Mouse (Mus musculus): ENCODE measurements at regions not wholly inside any gene's neighbourhood (a gene's known extent, or its start where the extent isn't known, plus 50 kb on each side); places are given as distances from the start of the nearest gene placed in this dataset.

- H3K4me3 ChIP-seq (ENCODE audit: insufficient read depth, low read length), result no peak overlapping the region
- H3K4me1 ChIP-seq (ENCODE audit: control insufficient read depth, insufficient read depth, low read length), result peaks cover 2% of the 10 kb centered on the region; the same call in 1 of the 2 replicates
- H3K27ac ChIP-seq (ENCODE audit: insufficient read depth, low read length), result peak overlapping the region; percentile 16; the same call in 1 of the 2 replicates
- no peak for TF ChIP-seq CTCF (IDR thresholded peaks at IDR 0.05; ENCODE audit: borderline replicate concordance, insufficient read depth, low read length)
- no peak for TF ChIP-seq POLR2A (IDR thresholded peaks at IDR 0.05; ENCODE audit: low read depth, low read length)
These were observed 222.8 kb upstream of the 4931408C20Rik start for GRCm38 (mm10) chr1:26909926-26910665.

DNA sequence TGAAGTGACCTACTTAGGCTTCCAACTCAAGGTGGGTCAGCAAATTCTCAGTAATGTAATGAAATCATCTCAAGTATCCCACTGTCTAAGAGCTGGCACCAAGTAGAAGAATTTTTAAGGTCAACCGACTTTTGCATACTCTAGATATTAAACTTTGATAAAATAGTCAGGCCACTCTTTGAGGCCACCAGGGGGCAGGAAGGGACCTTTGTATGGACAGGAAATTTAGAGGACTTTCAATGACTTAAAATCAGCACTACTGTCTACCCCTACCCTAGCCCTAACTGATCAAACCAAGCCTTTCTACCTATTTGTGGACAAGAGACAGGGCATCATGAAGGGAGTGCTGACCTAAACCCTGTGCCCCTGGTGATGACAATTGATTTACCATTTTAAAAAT is 215.0 kb upstream of the 4931408C20Rik start:
- H3K4me1 ChIP-seq (ENCODE audit: control insufficient read depth, insufficient read depth, low read length), result no peaks in the 10 kb centered on the region
- H3K27ac ChIP-seq (ENCODE audit: insufficient read depth, low read length), result no peak overlapping the region
- TF ChIP-seq POLR2A (IDR thresholded peaks at IDR 0.05; ENCODE audit: low read depth, low read length) (no peak), CTCF (IDR thresholded peaks at IDR 0.05; ENCODE audit: borderline replicate concordance, insufficient read depth, low read length) (no peak)
- no peak overlapping the region for H3K4me3 ChIP-seq (ENCODE audit: insufficient read depth, low read length)

GRCm38 (mm10) chr1:26857433-26857832 is 170.2 kb upstream of the 4931408C20Rik start:
- H3K4me3 ChIP-seq (ENCODE audit: insufficient read depth, low read length), result no peak overlapping the region
- H3K27ac ChIP-seq (ENCODE audit: insufficient read depth, low read length), result no peak overlapping the region
- TF ChIP-seq POLR2A (IDR thresholded peaks at IDR 0.05; ENCODE audit: low read depth, low read length) (no peak), CTCF (IDR thresholded peaks at IDR 0.05; ENCODE audit: borderline replicate concordance, insufficient read depth, low read length) (no peak)
- H3K4me1 ChIP-seq (ENCODE audit: control insufficient read depth, insufficient read depth, low read length), result no peaks in the 10 kb centered on the region

GRCm38 (mm10) chr1:26853802-26854201 is 166.5 kb upstream of the 4931408C20Rik start:
- H3K4me3 ChIP-seq (ENCODE audit: insufficient read depth, low read length), result no peak overlapping the region
- TF ChIP-seq CTCF (IDR thresholded peaks at IDR 0.05; ENCODE audit: borderline replicate concordance, insufficient read depth, low read length), result no peak
- no peak for TF ChIP-seq POLR2A (IDR thresholded peaks at IDR 0.05; ENCODE audit: low read depth, low read length)
- H3K4me1 ChIP-seq (ENCODE audit: control insufficient read depth, insufficient read depth, low read length), result no peaks in the 10 kb centered on the region
- no peak overlapping the region for H3K27ac ChIP-seq (ENCODE audit: insufficient read depth, low read length)

GRCm38 (mm10) chr1:26809259-26809658 is 122.0 kb upstream of the 4931408C20Rik start:
- TF ChIP-seq CTCF (IDR thresholded peaks at IDR 0.05; ENCODE audit: borderline replicate concordance, insufficient read depth, low read length) (no peak), POLR2A (IDR thresholded peaks at IDR 0.05; ENCODE audit: low read depth, low read length) (no peak)
- no peak overlapping the region for H3K4me3 ChIP-seq (ENCODE audit: insufficient read depth, low read length)
- H3K4me1 ChIP-seq (ENCODE audit: control insufficient read depth, insufficient read depth, low read length), result no peaks in the 10 kb centered on the region
- H3K27ac ChIP-seq (ENCODE audit: insufficient read depth, low read length), result no peak overlapping the region

- no peak for TF ChIP-seq POLR2A (IDR thresholded peaks at IDR 0.05; ENCODE audit: low read depth, low read length)
- TF ChIP-seq CTCF (IDR thresholded peaks at IDR 0.05; ENCODE audit: borderline replicate concordance, insufficient read depth, low read length), result no peak
- Histone ChIP-seq H3K27ac (ENCODE audit: insufficient read depth, low read length) (no peak overlapping the region), H3K4me3 (ENCODE audit: insufficient read depth, low read length) (no peak overlapping the region), H3K4me1 (ENCODE audit: control insufficient read depth, insufficient read depth, low read length) (no peaks in the 10 kb centered on the region)
These were observed 77.8 kb upstream of the 4931408C20Rik start for GRCm38 (mm10) chr1:26765076-26765475.
